Mouse (Mus musculus) left cerebral cortex, postnatal 4 days (tissue): ENCODE measurements around the gene Oxld1. TPM values are rescaled to one million over a fixed set of nuclear protein-coding genes. Genes with fewer than 3 reads are reported as not detected.

Experiments
- DNase-seq: peaks from one replicate; pipeline ENCODE4 v3.0.0-alpha.2; 2022
- intact Hi-C: fragments of 180-260 bp; cut with DNase I; formaldehyde crosslinking; loops from one replicate; pipeline ENCODE4 v1.15.1; 2025
- total RNA-seq, 2 experiments: library from RNA; stranded (reverse); gene quantifications; 2 replicates each; pipeline ENCODE4 v1.2.3; 2021

Gene Oxld1
- total RNA-seq, 2 experiments from 2014 or later, result 7.9 to 9.6 TPM

- peak; percentile 92 for DNase-seq
- intact Hi-C loops, result no loop called here
Measured at GRCm38 (mm10) chr11:120484265-120484981, 26.6 kb upstream of the Oxld1 start, which contains the start of gene Mrpl12. TSS of gene Mrpl12 (plus strand) at chr11:120484613.

DNA sequence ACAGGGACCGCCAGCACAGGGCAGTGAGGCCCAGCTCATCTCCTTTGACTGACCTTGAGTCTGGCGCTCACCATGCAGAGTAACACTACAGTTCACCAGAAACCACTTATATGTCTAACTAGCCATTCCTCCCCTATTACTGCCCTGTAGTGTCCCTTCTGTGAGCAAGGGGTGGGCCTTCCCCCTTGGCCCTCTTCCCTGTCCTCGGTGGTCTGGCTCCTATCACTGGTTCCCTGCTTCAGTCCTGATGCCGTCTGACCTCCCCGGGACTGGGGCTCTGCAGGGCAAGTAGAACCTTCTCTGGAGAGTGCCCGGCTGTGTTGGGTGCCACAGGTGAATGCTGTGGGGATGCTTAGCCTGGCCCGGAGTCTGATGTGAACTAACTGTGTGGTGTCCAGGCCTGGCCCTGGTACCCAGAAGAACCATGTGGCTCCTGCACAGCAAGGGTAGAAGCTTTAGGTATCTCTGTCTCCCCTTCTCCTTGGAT lies 25.6 kb upstream of the Oxld1 start:
- intact Hi-C loops, result no loop called here

DNA sequence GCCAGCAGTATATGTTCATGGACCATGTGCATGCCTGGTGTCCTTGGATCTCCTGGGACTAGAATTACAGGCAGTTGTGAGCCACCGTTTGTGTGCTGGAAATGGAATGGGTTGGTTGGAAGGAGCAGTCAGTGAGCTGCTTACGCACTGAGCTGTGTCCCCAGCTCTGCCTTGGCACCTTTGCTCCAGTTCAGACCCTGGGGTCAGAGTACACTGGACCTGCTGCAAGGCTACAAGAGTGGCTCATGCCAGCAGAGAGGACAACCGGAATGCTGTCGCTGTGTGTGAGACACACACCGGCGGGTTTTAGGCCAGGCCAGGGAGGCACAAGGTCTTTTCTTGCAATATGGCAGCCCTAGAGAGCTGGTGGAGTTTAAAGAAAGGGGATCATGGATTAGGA lies 14.2 kb upstream of the Oxld1 start:
- intact Hi-C loops, result no loop called here
- no peak for DNase-seq

More for the DNA sequence above, 25.6 kb upstream of the Oxld1 start:
- no peak for DNase-seq

DNA sequence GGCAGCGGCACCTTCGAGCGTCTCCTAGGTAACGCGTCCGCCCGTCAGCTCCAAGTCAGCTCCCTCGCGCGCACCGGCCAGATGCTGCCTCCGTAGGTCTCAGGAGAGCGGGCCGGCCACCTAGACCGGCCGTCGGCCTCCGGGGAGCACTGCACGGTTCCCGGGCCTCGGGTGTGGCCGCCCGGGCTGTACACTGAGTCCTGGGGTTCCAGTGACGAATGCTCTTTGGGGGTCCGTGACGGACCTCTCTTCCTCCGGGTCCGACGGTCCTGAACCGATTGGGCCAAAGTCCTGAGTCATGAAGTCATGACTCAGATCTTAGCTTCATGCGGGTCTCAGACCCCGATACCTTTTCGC lies 9.8 kb upstream of the Oxld1 start:
- intact Hi-C loops, result no loop called here

GRCm38 (mm10) chr11:120467051-120467735 lies 9.3 kb upstream of the Oxld1 start, which contains the start of gene Arl16:
TSS of gene Arl16 (minus strand) at chr11:120467607.
- DNase-seq, result peak; percentile 96
- intact Hi-C loops, result no loop called here

More for the DNA sequence above, 9.8 kb upstream of the Oxld1 start:
- DNase-seq, result no peak

DNA sequence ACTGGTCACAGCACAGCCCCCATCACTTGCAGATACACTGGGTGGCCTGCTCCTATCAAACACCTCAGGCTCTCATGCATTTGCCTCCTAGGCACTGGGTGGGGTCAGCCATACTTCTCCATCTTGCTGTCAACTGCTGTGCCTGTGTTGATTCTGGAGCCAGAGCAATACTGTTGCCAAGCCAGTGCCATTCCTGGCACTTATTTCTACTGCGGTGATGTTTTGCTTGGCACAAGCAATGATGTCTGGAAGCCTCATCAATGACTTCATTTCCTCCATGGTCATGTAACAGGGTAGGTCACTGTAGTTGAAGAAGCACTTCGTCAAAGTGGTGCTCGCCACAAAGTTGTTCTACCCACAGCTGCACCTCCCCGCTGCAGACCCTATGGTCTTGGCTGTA lies 7.7 kb upstream of the Oxld1 start:
- no peak for DNase-seq
- intact Hi-C loops, result no loop called here

DNA sequence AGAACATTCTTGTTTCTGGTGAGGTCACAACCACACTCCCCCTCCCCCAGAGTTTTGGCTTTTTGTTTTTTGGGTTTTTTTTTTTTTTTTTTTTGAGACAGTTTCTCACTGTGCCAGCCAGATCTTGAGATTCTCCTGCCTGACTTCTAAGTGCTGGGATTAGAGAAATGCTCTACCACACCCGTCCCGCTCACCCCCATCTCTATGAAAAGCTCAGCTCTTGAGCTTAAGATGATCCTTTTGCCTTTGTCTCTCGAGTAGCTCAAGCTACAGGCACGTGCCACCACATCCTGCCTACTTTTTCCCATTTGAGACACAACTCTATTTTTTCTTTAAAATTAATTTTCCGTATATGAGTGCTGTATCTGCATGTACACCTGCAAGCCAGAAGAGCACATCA lies 6.5 kb upstream of the Oxld1 start:
- intact Hi-C loops, result no loop called here
- no peak for DNase-seq

- intact Hi-C loops, result no loop called here
- DNase-seq, result no peak
Measured at GRCm38 (mm10) chr11:120463536-120463935, 5.7 kb upstream of the Oxld1 start.

DNA sequence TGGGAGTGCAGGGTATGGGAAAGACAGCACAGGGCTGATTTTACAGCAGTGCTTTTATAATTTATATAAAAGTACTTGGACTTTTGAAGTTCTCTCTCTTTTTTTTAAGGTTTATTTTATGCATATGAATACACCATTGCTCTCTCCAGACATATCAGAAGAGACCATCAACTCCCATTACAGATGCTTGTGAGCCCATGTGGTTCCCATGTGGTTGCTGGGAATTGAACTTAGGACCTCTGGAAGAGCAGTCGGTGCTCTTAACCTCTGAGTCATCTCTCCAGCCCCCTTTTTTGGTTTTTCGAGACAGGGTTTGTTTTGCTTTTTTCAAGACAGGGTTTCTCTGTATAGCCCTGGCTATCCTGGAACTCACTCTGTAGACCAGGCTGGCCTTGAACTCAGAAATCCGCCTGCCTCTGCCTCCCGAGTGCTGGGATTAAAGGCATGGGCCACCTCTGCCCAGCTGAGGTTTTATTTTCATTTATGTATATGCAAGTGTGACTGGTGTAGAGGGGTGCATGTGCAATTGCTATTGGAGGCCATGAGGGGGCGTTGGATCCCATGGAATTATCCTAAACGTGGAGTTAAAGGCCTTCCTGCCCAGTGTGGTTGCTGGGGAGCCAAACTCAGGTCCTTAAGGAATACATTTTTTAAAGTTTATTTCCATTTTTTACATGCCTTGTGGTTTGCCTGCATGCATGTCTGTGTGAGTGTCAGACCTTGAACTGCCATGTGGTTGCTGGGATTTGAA lies 1.2 kb upstream of the Oxld1 start:
- DNase-seq, result no peak
- intact Hi-C loops, result no loop called here

DNA sequence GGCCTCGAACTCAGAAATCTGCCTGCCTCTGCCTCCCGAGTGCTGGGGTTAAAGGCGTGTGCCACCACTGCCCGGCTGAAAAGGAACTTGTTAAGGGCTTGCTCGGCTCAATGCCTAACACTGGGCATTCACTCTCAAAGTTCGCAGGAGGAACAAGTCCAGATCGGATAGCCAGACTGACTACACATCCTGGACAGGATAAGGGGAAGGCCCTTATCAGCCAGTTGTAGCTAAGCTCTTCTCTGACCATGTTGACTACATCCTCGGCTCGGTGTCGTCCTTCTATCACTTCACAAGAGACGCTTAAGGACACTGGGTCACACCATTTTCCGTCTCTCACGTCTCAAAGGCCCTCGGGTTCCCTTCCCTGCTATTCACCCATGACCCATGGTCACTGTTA lies 498 bp downstream of the Oxld1 start:
- intact Hi-C loops, result no loop called here
- no peak for DNase-seq

DNA sequence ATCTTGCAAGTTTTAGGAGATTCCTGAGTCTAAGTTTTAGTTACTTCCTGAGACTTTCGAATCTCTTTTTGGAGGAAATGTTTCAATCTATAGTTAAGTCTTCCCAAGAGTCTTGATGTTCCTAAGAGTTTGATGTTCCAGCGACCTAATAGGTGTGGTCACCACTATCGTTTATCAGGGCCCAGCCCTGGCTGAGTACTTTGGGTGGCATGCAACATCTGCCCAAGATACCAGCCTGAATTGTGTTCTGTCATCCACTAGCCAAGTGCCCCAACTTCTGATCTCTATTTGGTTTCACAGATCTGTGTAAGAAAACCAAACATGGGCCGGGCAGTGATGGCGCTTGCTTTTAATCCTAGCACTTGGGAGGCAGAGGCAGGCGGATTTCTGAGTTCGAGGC lies 2.5 kb downstream of the Oxld1 start:
- intact Hi-C loops, result no loop called here
- no peak for DNase-seq

- intact Hi-C loops, result no loop called here
- no peak for DNase-seq
Measured at GRCm38 (mm10) chr11:120454965-120455364, 2.9 kb downstream of the Oxld1 start.

- DNase-seq, result no peak
- intact Hi-C loops, result no loop called here
Measured at GRCm38 (mm10) chr11:120453306-120453705, 4.6 kb downstream of the Oxld1 start, which contains the start of gene Pde6g. TSS of gene Pde6g (minus strand) at chr11:120453500.

DNA sequence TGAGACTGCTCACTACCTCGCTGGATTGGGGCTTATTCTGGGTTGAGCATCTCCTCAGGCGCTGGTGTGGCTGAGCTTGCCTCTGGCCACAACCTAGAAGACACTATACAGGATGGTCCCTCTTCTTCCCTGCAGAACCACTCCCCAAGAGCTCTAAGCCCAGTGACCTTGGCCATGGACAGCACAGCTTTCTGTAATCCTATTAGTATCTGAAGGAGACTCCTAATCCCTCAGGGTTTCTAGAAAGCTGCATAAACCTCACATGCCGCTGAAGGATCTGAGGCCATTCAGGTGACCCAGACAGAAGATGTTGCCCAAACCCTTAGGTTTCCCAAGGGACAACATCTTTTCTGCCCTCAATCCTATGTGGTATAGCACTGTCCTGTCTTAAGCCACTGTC lies 5.6 kb downstream of the Oxld1 start:
- no peak for DNase-seq

DNA sequence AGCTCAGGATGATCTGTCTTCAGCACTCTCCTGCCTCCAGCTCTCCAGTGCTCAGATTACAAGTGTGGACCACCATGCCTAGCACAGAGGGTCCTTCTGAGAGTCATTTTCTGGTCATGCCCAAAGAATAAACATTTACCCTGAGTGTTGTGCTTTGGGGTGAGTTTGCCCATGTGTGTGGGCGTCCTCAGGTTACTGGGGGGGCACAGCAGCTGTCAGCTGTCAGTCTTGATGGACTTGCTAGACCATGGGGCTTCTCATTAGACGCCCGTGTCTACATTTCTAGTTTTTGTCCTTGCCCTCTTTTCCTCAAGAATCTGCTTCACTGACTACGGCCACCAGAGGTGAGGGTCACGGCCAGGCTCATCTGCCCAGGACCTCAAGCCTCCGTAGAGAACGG lies 10.7 kb downstream of the Oxld1 start:
- intact Hi-C loops, result no loop called here
- DNase-seq, result no peak

More for the DNA sequence above, 5.6 kb downstream of the Oxld1 start:
- intact Hi-C loops, result no loop called here

- intact Hi-C loops, result no loop called here
- no peak for DNase-seq
Measured at GRCm38 (mm10) chr11:120445475-120445874, 12.4 kb downstream of the Oxld1 start.

- intact Hi-C loops, result no loop called here
- no peak for DNase-seq
Measured at GRCm38 (mm10) chr11:120444106-120444505, 13.8 kb downstream of the Oxld1 start.

GRCm38 (mm10) chr11:120442765-120443280 lies 15.0 kb downstream of the Oxld1 start:
- intact Hi-C loops, result no loop called here
- DNase-seq, result no peak

- intact Hi-C loops, result no loop called here
- no peak for DNase-seq
Measured at GRCm38 (mm10) chr11:120442344-120442743, 15.5 kb downstream of the Oxld1 start, which contains the start of gene Tspan10. TSS of gene Tspan10 (plus strand) at chr11:120442644.

- no peak for DNase-seq
- intact Hi-C loops, result loop anchor here (5.0 kb wide), 1 partner anchor 36 kb away; no protein-coding TSS in a partner anchor
Measured at GRCm38 (mm10) chr11:120437857-120438385, 19.9 kb downstream of the Oxld1 start.
